Mouse (Mus musculus) G1E (cell line): ENCODE data around the gene Lpin2.

Experiments used
- CTCF ChIP-seq: IDR thresholded peaks from 2 replicates; pipeline ENCODE4 v1.5.1; 2012; ENCODE audit warnings: low read depth, low read length, inconsistent platforms, mixed read lengths
- GATA1 ChIP-seq: IDR thresholded peaks from 2 replicates; pipeline ENCODE4 v1.6.1; 2012; ENCODE audit warnings: borderline replicate concordance, low read length, inconsistent platforms, mixed read lengths
- TAL1 ChIP-seq: conservative IDR thresholded peaks from 2 replicates; pipeline ENCODE4 v1.6.1; 2012; ENCODE audit warnings: low read depth, low read length, inconsistent platforms, mixed read lengths

- no peak for TF ChIP-seq CTCF
- TF ChIP-seq GATA1, result no peak
- no peak for TF ChIP-seq TAL1
These were observed 49.6 kb downstream of the Lpin2 start for GRCm38 (mm10) chr17:71231998-71232397.
